Comparison of ENCODE assay signal across 8 mouse cellular contexts in the genomic region with DNA sequence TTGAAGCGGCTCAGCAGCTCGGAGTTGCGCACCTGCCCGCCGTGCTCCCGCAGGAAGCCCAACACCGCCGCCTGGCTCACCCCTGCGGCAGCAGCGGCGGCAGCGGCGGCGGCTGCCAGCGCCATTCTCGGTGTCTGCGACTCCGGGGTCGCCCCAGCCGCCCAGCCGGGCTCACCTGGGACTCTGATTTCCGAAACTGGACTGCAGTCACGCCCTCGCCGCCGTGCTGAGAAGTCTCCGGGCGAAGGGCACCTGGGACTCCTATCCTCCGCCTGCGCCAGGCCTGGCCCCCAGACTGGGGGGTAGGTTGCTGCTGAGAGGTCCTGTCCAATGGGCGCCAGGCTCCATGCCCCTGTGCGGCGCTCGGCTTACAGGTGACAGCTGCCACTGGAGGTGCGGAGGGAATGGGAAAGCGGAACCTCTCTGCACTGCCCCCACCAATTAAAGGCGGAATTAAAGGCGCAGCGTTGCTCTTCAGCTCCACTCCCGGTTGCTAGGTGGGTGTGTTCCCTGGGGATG. TPM values are rescaled to one million over a fixed set of nuclear protein-coding genes. Genes with fewer than 3 reads are reported as not detected.
DNase-seq lines count a peak whose midpoint lies in the region; ATAC-seq and TF ChIP-seq lines count a peak whose summit lies in the region.

Gene Gm9945, plus strand, starts transcription at position 384 of the 519 bp plus-strand sequence.
Gene Sowaha, minus strand, starts transcription at position 492 of the 519 bp plus-strand sequence.

- peak within 1 kb of the TSS; percentile 51 for H3K9ac ChIP-seq in embryonic facial prominence, embryonic 11.5 days (replicated peaks; ENCODE audit: low read length)
- peak within 1 kb of the TSS; percentile 69 for H3K9ac ChIP-seq in hindbrain, embryonic 13.5 days
- H3K9ac ChIP-seq in lung, embryonic 15.5 days = no peak within 1 kb of the TSS

- TF ChIP-seq CTCF in thymus, adult 2 months (IDR thresholded peaks at IDR 0.05; ENCODE audit: borderline replicate concordance, control insufficient read depth, extremely low read depth, insufficient read depth, low read length, poor library complexity) = no peak

- H3K36me3 ChIP-seq in thymus, adult 2 months (ENCODE audit: control insufficient read depth, insufficient read depth, low read length) = no peaks in the 10 kb centered on the region
- no peaks in the 10 kb centered on the region for H3K36me3 ChIP-seq in embryonic facial prominence, embryonic 11.5 days (replicated peaks; ENCODE audit: control insufficient read depth, insufficient read depth, low read depth, low read length)
- H3K36me3 ChIP-seq in hindbrain, embryonic 13.5 days = no peaks in the 10 kb centered on the region
- H3K36me3 ChIP-seq in lung, embryonic 15.5 days = no peaks in the 10 kb centered on the region

- WGBS in thymus, adult 2 months = 4% methylated on average over 40 of the region's 40 CpGs
- WGBS in embryonic facial prominence, embryonic 11.5 days = 2% methylated on average over 40 of the region's 40 CpGs
- WGBS in hindbrain, embryonic 13.5 days = 3% methylated on average over 40 of the region's 40 CpGs
- 4% methylated on average over 40 of the region's 40 CpGs for WGBS in lung, embryonic 15.5 days

- TF ChIP-seq POLR2A in thymus, adult 2 months (IDR thresholded peaks at IDR 0.05; ENCODE audit: control insufficient read depth, extremely low read depth, insufficient read depth, low read length, poor library complexity) = no peak

- H3K27ac ChIP-seq in thymus, adult 2 months (ENCODE audit: control insufficient read depth, insufficient read depth, low read length) = no peak within 1 kb of the TSS
- H3K27ac ChIP-seq in embryonic facial prominence, embryonic 11.5 days (replicated peaks; ENCODE audit: low read depth, low read length) = no peak within 1 kb of the TSS
- H3K27ac ChIP-seq in hindbrain, embryonic 13.5 days = no peak within 1 kb of the TSS
- no peak within 1 kb of the TSS for H3K27ac ChIP-seq in lung, embryonic 15.5 days

- peak; percentile 27 for DNase-seq in thymus, postnatal 14 days
- DNase-seq in thymus, adult 2 months = no peak
- no peak for DNase-seq in embryonic facial prominence, embryonic 11.5 days (ENCODE audit: low spot score)
- DNase-seq in layer of hippocampus, postnatal 10 days (ENCODE audit: low spot score in 2 of 2) = peak; percentile 56 to 70
- peak; percentile 67 to 69 for DNase-seq in right cerebral cortex, postnatal 36 days (ENCODE audit: low spot score in 2 of 2)

- H3K4me3 ChIP-seq in thymus, adult 2 months (ENCODE audit: control insufficient read depth, insufficient read depth, low read length) = no peak within 1 kb of the TSS
- H3K4me3 ChIP-seq in embryonic facial prominence, embryonic 11.5 days (ENCODE audit: low read depth, low read length) = peak within 1 kb of the TSS; percentile 41
- peak within 1 kb of the TSS; percentile 49 for H3K4me3 ChIP-seq in hindbrain, embryonic 13.5 days
- H3K4me3 ChIP-seq in lung, embryonic 15.5 days = peak within 1 kb of the TSS; percentile 36

- H3K4me2 ChIP-seq in embryonic facial prominence, embryonic 11.5 days (ENCODE audit: low read depth, low read length) = peak within 1 kb of the TSS; percentile 76
- H3K4me2 ChIP-seq in hindbrain, embryonic 13.5 days = peak within 1 kb of the TSS; percentile 72
- peak within 1 kb of the TSS; percentile 65 for H3K4me2 ChIP-seq in lung, embryonic 15.5 days

- H3K4me1 ChIP-seq in thymus, adult 2 months (replicated peaks; ENCODE audit: control insufficient read depth, insufficient read depth, low read length) = peaks cover 5% of the 10 kb centered on the region
- peaks cover 4% of the 10 kb centered on the region; the same call in 1 of the 2 replicates for H3K4me1 ChIP-seq in embryonic facial prominence, embryonic 11.5 days (ENCODE audit: control insufficient read depth, insufficient read depth, low read length)
- peaks cover 37% of the 10 kb centered on the region for H3K4me1 ChIP-seq in hindbrain, embryonic 13.5 days (replicated peaks)
- H3K4me1 ChIP-seq in lung, embryonic 15.5 days = peaks cover 18% of the 10 kb centered on the region

- peaks cover 3% of the 10 kb centered on the region; the same call in 1 of the 2 replicates for H3K9me3 ChIP-seq in embryonic facial prominence, embryonic 11.5 days (replicated peaks; ENCODE audit: control insufficient read depth, low read length)
- no peaks in the 10 kb centered on the region for H3K9me3 ChIP-seq in hindbrain, embryonic 13.5 days
- no peaks in the 10 kb centered on the region for H3K9me3 ChIP-seq in lung, embryonic 15.5 days

- H3K27me3 ChIP-seq in thymus, adult 2 months (ENCODE audit: control insufficient read depth, insufficient read depth, low read length) = peaks cover 15% of the 10 kb centered on the region
- H3K27me3 ChIP-seq in embryonic facial prominence, embryonic 11.5 days (ENCODE audit: control insufficient read depth, insufficient read depth, low read length) = peaks cover 33% of the 10 kb centered on the region
- peaks cover 72% of the 10 kb centered on the region for H3K27me3 ChIP-seq in hindbrain, embryonic 13.5 days
- peaks cover 76% of the 10 kb centered on the region for H3K27me3 ChIP-seq in lung, embryonic 15.5 days

- 0 out of 2 replicates have a peak, but pooled peaks have one; percentile 66 for ATAC-seq in embryonic facial prominence, embryonic 11.5 days (replicated peaks; ENCODE audit: insufficient number of reproducible peaks, low FRiP score, low TSS enrichment, low read depth)
- peak; percentile 60; the same call in 1 of the 2 replicates for ATAC-seq in hindbrain, embryonic 13.5 days (ENCODE audit: low FRiP score)
- 0 out of 2 replicates have a peak, but pooled peaks have one; percentile 33 for ATAC-seq in lung, embryonic 15.5 days (ENCODE audit: borderline replicate concordance, extremely low read depth, low FRiP score, low TSS enrichment)
- no peak for ATAC-seq in monocyte, adult 5-6 weeks (replicated peaks; ENCODE audit: insufficient number of reproducible peaks, low FRiP score, low TSS enrichment, poor library complexity, severe bottlenecking)

RNA-seq across cellular contexts. Expression of gene Gm9945, which starts in this region (rescaled TPM):
- not detected in 2 replicates for polyA plus RNA-seq in thymus, adult 2 months (2012; rRNA removed)
- not detected in 2 replicates for polyA plus RNA-seq in embryonic facial prominence, embryonic 11.5 days (2014; fragmentation: Nextera tagmentation; extraction: Ambion mirVana)
- 0.28 TPM in 1 of 2 replicates, not detected in the other for polyA plus RNA-seq in hindbrain, embryonic 13.5 days (2015; fragmentation: Nextera tagmentation; extraction: Ambion mirVana)
- total RNA-seq in layer of hippocampus, postnatal 10 days (2021) = 1 to 10 TPM; 1.1 to 1.5 TPM
- polyA plus RNA-seq in lung, embryonic 15.5 days (2015; fragmentation: Nextera tagmentation; extraction: Ambion mirVana) = not detected in 2 replicates
- total RNA-seq in monocyte, adult 5-6 weeks (2017) = not detected in 3 replicates

RNA-seq across cellular contexts. Expression of gene Sowaha, which starts in this region (rescaled TPM):
- polyA plus RNA-seq in thymus, adult 2 months (2012; rRNA removed) = 0.18 and 0.23 TPM in 2 replicates
- polyA plus RNA-seq in embryonic facial prominence, embryonic 11.5 days (2014; fragmentation: Nextera tagmentation; extraction: Ambion mirVana) = 1.5 and 2.3 TPM in 2 replicates
- polyA plus RNA-seq in hindbrain, embryonic 13.5 days (2015; fragmentation: Nextera tagmentation; extraction: Ambion mirVana) = 0.55 and 0.71 TPM in 2 replicates
- 10 to 100 TPM; 79.9 to 85.1 TPM for total RNA-seq in layer of hippocampus, postnatal 10 days (2021)
- 0.06 and 0.24 TPM in 2 replicates for polyA plus RNA-seq in lung, embryonic 15.5 days (2015; fragmentation: Nextera tagmentation; extraction: Ambion mirVana)
- total RNA-seq in monocyte, adult 5-6 weeks (2017) = not detected in 3 replicates

Comparison
In these comparisons a context has a peak if more than half of its experiments do, and no peak if none do; other contexts are left out.
1. RNA of gene Sowaha (total RNA-seq): 79.9 to 85.1 TPM in layer of hippocampus, postnatal 10 days; not detected in monocyte, adult 5-6 weeks; every median in the first group is over 10 times any median in the second.
2. DNase-seq: peak in thymus, postnatal 14 days (single experiment), layer of hippocampus, postnatal 10 days (2 of 2) and right cerebral cortex, postnatal 36 days (2 of 2); none in thymus, adult 2 months (single experiment) and embryonic facial prominence, embryonic 11.5 days (single experiment).
3. Peak in ATAC-seq, H3K4me3 ChIP-seq, H3K9ac ChIP-seq and H3K4me2 ChIP-seq in hindbrain, embryonic 13.5 days; RNA of the genes that start here not detected or under 1 TPM.
4. Peak in ATAC-seq, H3K4me3 ChIP-seq and H3K4me2 ChIP-seq in lung, embryonic 15.5 days; RNA of the genes that start here not detected or under 1 TPM.
5. Peak in every context shown above with its lines, with median percentiles within 50 percentile points of each other: H3K4me2 ChIP-seq.